Mouse (Mus musculus): Measurements from ENCODE around the gene Cnih1. TPM values are rescaled to one million over a fixed set of nuclear protein-coding genes. Genes with fewer than 3 reads are reported as not detected.

The Cnih1 gene
- polyA plus RNA-seq, 1 experiment from 2014 or later: 168 TPM

- Histone ChIP-seq H3K27ac (no peak overlapping the region), H3K9ac (no peak overlapping the region), H3K4me1 (peaks cover 25% of the 10 kb centered on the region), H3K4me2 (no peak overlapping the region), H3K27me3 (no peaks in the 10 kb centered on the region), H3K36me3 (ENCODE audit: poor library complexity, severe bottlenecking) (peaks cover 25% of the 10 kb centered on the region), H3K9me3 (replicated peaks) (no peaks in the 10 kb centered on the region), H3K4me3 (no peak overlapping the region)
- no peak for ATAC-seq
- 96% methylated on average over 8 of the region's 8 CpGs for WGBS
Measured at GRCm38 (mm10) chr14:46816916-46817622, 28.9 kb upstream of the Cnih1 start.

GRCm38 (mm10) chr14:46815640-46816039 is 27.4 kb upstream of the Cnih1 start:
- ATAC-seq: no peak
- 46% methylated on average over 6 of the region's 6 CpGs for WGBS
- no peaks in the 10 kb centered on the region for H3K27me3 ChIP-seq
- H3K4me1 ChIP-seq: peaks cover 17% of the 10 kb centered on the region
- H3K36me3 ChIP-seq (ENCODE audit: poor library complexity, severe bottlenecking): peaks cover 36% of the 10 kb centered on the region
- no peaks in the 10 kb centered on the region for H3K9me3 ChIP-seq (replicated peaks)
- no peak overlapping the region for H3K4me2 ChIP-seq
- H3K4me3 ChIP-seq: no peak overlapping the region
- no peak overlapping the region for H3K9ac ChIP-seq
- no peak overlapping the region for H3K27ac ChIP-seq

- Histone ChIP-seq H3K27me3 (no peaks in the 10 kb centered on the region), H3K36me3 (ENCODE audit: poor library complexity, severe bottlenecking) (peaks cover 24% of the 10 kb centered on the region), H3K4me3 (no peak overlapping the region), H3K4me1 (no peaks in the 10 kb centered on the region), H3K4me2 (no peak overlapping the region), H3K9me3 (replicated peaks) (no peaks in the 10 kb centered on the region), H3K9ac (no peak overlapping the region), H3K27ac (no peak overlapping the region)
- no peak for ATAC-seq
- 68% methylated on average over 3 of the region's 3 CpGs for WGBS
Measured at GRCm38 (mm10) chr14:46807927-46808326, 19.7 kb upstream of the Cnih1 start.

GRCm38 (mm10) chr14:46806186-46806585 is 18.0 kb upstream of the Cnih1 start:
- Histone ChIP-seq H3K4me3 (no peak overlapping the region), H3K4me1 (no peaks in the 10 kb centered on the region), H3K4me2 (no peak overlapping the region), H3K27me3 (no peaks in the 10 kb centered on the region), H3K36me3 (ENCODE audit: poor library complexity, severe bottlenecking) (peaks cover 13% of the 10 kb centered on the region), H3K9ac (no peak overlapping the region), H3K27ac (no peak overlapping the region), H3K9me3 (replicated peaks) (no peaks in the 10 kb centered on the region)
- WGBS: 88% methylated on average over 5 of the region's 5 CpGs
- ATAC-seq: no peak

- WGBS: 100% methylated on average over 1 of the region's 1 CpGs
Measured at GRCm38 (mm10) chr14:46803791-46804190, 15.6 kb upstream of the Cnih1 start.

GRCm38 (mm10) chr14:46803259-46803658 is 15.0 kb upstream of the Cnih1 start:
- no peak for ATAC-seq
- H3K9ac ChIP-seq: no peak overlapping the region
- H3K4me1 ChIP-seq: no peaks in the 10 kb centered on the region
- H3K9me3 ChIP-seq (replicated peaks): no peaks in the 10 kb centered on the region
- H3K36me3 ChIP-seq (ENCODE audit: poor library complexity, severe bottlenecking): peaks cover 7% of the 10 kb centered on the region; the same call in 1 of the 2 replicates
- H3K27ac ChIP-seq: no peak overlapping the region
- H3K4me3 ChIP-seq: no peak overlapping the region
- 99% methylated on average over 4 of the region's 4 CpGs for WGBS
- H3K27me3 ChIP-seq: no peaks in the 10 kb centered on the region
- no peak overlapping the region for H3K4me2 ChIP-seq

More at GRCm38 (mm10) chr14:46803791-46804190, 15.6 kb upstream of the Cnih1 start:
- H3K27me3 ChIP-seq: no peaks in the 10 kb centered on the region
- no peak for ATAC-seq
- no peak overlapping the region for H3K27ac ChIP-seq
- H3K36me3 ChIP-seq (ENCODE audit: poor library complexity, severe bottlenecking): peaks cover 7% of the 10 kb centered on the region; the same call in 1 of the 2 replicates
- H3K9me3 ChIP-seq (replicated peaks): no peaks in the 10 kb centered on the region
- no peak overlapping the region for H3K4me2 ChIP-seq
- H3K4me3 ChIP-seq: no peak overlapping the region
- no peaks in the 10 kb centered on the region for H3K4me1 ChIP-seq
- H3K9ac ChIP-seq: no peak overlapping the region

- Histone ChIP-seq H3K4me2 (no peak overlapping the region), H3K4me3 (no peak overlapping the region), H3K4me1 (no peaks in the 10 kb centered on the region), H3K27me3 (no peaks in the 10 kb centered on the region), H3K27ac (no peak overlapping the region), H3K9me3 (replicated peaks) (no peaks in the 10 kb centered on the region), H3K9ac (no peak overlapping the region), H3K36me3 (ENCODE audit: poor library complexity, severe bottlenecking) (peaks cover 7% of the 10 kb centered on the region; the same call in 1 of the 2 replicates)
- no peak for ATAC-seq
- 89% methylated on average over 3 of the region's 3 CpGs for WGBS
Measured at GRCm38 (mm10) chr14:46800684-46801345, 12.6 kb upstream of the Cnih1 start.

- Histone ChIP-seq H3K27me3 (no peaks in the 10 kb centered on the region), H3K27ac (no peak overlapping the region), H3K4me1 (no peaks in the 10 kb centered on the region), H3K9ac (no peak overlapping the region), H3K36me3 (ENCODE audit: poor library complexity, severe bottlenecking) (peaks cover under 1% of the 10 kb centered on the region; the same call in 1 of the 2 replicates), H3K9me3 (replicated peaks) (no peaks in the 10 kb centered on the region), H3K4me2 (no peak overlapping the region), H3K4me3 (no peak overlapping the region)
- 83% methylated on average over 5 of the region's 5 CpGs for WGBS
- ATAC-seq: no peak
Measured at GRCm38 (mm10) chr14:46794157-46794556, 5.9 kb upstream of the Cnih1 start.

- Histone ChIP-seq H3K27ac (no peak overlapping the region), H3K4me1 (peaks cover 16% of the 10 kb centered on the region), H3K36me3 (ENCODE audit: poor library complexity, severe bottlenecking) (no peaks in the 10 kb centered on the region), H3K4me3 (no peak overlapping the region), H3K4me2 (no peak overlapping the region), H3K9me3 (replicated peaks) (no peaks in the 10 kb centered on the region), H3K9ac (no peak overlapping the region), H3K27me3 (no peaks in the 10 kb centered on the region)
- 91% methylated on average over 6 of the region's 6 CpGs for WGBS
- no peak for ATAC-seq
Measured at GRCm38 (mm10) chr14:46790723-46791122, 2.5 kb upstream of the Cnih1 start.

GRCm38 (mm10) chr14:46790303-46790702 is 2.1 kb upstream of the Cnih1 start:
- no peak overlapping the region for H3K4me3 ChIP-seq
- H3K36me3 ChIP-seq (ENCODE audit: poor library complexity, severe bottlenecking): no peaks in the 10 kb centered on the region
- no peak for ATAC-seq
- peaks cover 16% of the 10 kb centered on the region for H3K4me1 ChIP-seq
- no peak overlapping the region for H3K4me2 ChIP-seq
- no peak overlapping the region for H3K27ac ChIP-seq
- H3K9ac ChIP-seq: no peak overlapping the region
- WGBS: 66% methylated on average over 4 of the region's 4 CpGs
- no peaks in the 10 kb centered on the region for H3K27me3 ChIP-seq
- H3K9me3 ChIP-seq (replicated peaks): no peaks in the 10 kb centered on the region

GRCm38 (mm10) chr14:46788505-46788901 is 292 bp upstream of the Cnih1 start:
- Histone ChIP-seq H3K36me3 (ENCODE audit: poor library complexity, severe bottlenecking) (no peaks in the 10 kb centered on the region), H3K4me3 (peak overlapping the region; percentile 91), H3K27ac (peak overlapping the region; percentile 99; the same call in 1 of the 2 replicates), H3K4me2 (peak overlapping the region; percentile 26), H3K27me3 (no peaks in the 10 kb centered on the region), H3K4me1 (peaks cover 16% of the 10 kb centered on the region), H3K9me3 (replicated peaks) (no peaks in the 10 kb centered on the region), H3K9ac (peak overlapping the region; percentile 97; the same call in 1 of the 2 replicates)
- WGBS: 28% methylated on average over 8 of the region's 8 CpGs
- 0 out of 2 replicates have a peak, but pooled peaks have one; percentile 5 for ATAC-seq

- ATAC-seq: no peak
- no peaks in the 10 kb centered on the region for H3K27me3 ChIP-seq
- H3K9ac ChIP-seq: peak overlapping the region; percentile 97
- H3K4me3 ChIP-seq: peak overlapping the region; percentile 91
- peaks cover 4% of the 10 kb centered on the region; the same call in 1 of the 2 replicates for H3K36me3 ChIP-seq (ENCODE audit: poor library complexity, severe bottlenecking)
- peak overlapping the region; percentile 99 for H3K27ac ChIP-seq
- WGBS: under 1% methylated on average over 11 of the region's 11 CpGs
- no peaks in the 10 kb centered on the region for H3K9me3 ChIP-seq (replicated peaks)
- peak overlapping the region; percentile 80 for H3K4me2 ChIP-seq
- peaks cover 16% of the 10 kb centered on the region for H3K4me1 ChIP-seq
Measured at GRCm38 (mm10) chr14:46787454-46787786, 791 bp downstream of the Cnih1 start.

Data from forebrain, embryonic 13.5 days (tissue).